Mouse (Mus musculus) neutrophil, adult 59 days (primary cell): Measurements from ENCODE around the gene Mtnr1a. TPM values are rescaled to one million over a fixed set of nuclear protein-coding genes. Genes with fewer than 3 reads are reported as not detected.

Experiments used
- total RNA-seq, 2 experiments: library from RNA; stranded (reverse); gene quantifications; 1 replicate in 1 of 2; 2 replicates in 1 of 2; pipeline ENCODE4 v1.2.4; 2023

Mtnr1a gene
- total RNA-seq: not detected

GRCm38 (mm10) chr8:45068759-45069386, at the start of gene Mtnr1a:
Mtnr1a (plus strand) TSS chr8:45069137.

Other genes with a start within 250 kb of the Mtnr1a start
- under 1 TPM; 0.13 to 0.24 TPM for gene Fat1, start 133.7 kb upstream of the Mtnr1a start, total RNA-seq
- not detected for gene F11, start 192.9 kb downstream of the Mtnr1a start, total RNA-seq
- gene Klkb1, start 225.7 kb downstream of the Mtnr1a start, total RNA-seq: not detected
- gene Gm45753, start 239.3 kb downstream of the Mtnr1a start, total RNA-seq: not detected